Mouse (Mus musculus) gastrocnemius, adult 18-20 months (tissue): ENCODE data around the gene Il7r. TPM values are rescaled to one million over a fixed set of nuclear protein-coding genes. Genes with fewer than 3 reads are reported as not detected.
"Not testable (repeated sequence)": the region's sequence is repeated elsewhere in the genome, so short reads cannot be mapped to it uniquely, and the experiment has no call there.

Experiments used
- DNase-seq: peaks from one replicate; pipeline ENCODE4 v3.0.0; 2021; ENCODE audit warnings: low spot score
- long read RNA-seq, 2 experiments: library from polyadenylated mRNA; stranded (forward); transcript quantifications; one replicate each; pipeline ENCODE4 v2.0.0; 2021
- total RNA-seq, 2 experiments: library from RNA; stranded (reverse); gene quantifications; 2 replicates each; pipeline ENCODE4 v1.2.3; 2021

Il7r gene
- total RNA-seq, result under 1 TPM; 0.55 TPM
- long read RNA-seq, experiment 1, result 0 reads
- long read RNA-seq, experiment 2, result 0 reads

DNA sequence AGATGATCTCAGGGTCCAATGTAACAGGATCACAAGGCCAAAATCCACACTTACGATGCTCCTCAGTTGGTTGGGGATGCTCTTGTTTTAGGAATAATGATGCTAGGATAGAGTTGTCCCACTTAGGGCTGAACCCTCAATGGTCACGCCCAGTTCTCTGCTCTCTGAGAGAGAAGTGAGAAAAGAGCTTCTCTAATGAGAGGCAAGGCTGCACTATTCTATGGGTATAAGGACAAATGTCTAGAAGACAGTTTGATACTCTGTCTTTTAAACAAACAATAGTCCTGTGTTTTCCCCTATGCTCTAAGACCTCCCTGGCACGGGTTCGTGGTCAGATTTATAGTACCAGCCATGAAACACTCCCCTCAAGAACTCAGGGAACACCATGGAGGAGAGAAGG is at the start of gene Il7r:
Gene Il7r, minus strand, starts transcription at position 101 of the 400 bp plus-strand sequence.
- no peak for DNase-seq

DNA sequence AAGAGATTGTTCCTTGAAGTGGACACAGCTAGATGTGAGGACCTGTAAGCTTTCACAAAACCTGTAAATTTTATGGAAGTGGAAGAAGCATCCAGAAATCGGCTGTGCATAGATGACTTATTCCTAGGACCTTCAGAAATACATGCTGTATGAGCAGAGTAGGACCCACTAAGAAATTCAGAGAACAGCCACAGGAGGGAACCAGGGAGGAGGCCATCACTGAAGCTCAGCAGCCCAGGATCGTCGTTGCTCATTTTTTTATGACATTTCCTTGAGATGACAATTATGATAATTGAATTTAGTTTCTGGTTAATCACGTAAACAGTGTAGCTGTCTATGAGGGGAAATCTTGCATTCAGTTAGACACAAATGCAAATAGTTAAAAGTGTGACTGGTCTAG is 47.3 kb upstream of the Il7r start:
- DNase-seq, result no peak

DNA sequence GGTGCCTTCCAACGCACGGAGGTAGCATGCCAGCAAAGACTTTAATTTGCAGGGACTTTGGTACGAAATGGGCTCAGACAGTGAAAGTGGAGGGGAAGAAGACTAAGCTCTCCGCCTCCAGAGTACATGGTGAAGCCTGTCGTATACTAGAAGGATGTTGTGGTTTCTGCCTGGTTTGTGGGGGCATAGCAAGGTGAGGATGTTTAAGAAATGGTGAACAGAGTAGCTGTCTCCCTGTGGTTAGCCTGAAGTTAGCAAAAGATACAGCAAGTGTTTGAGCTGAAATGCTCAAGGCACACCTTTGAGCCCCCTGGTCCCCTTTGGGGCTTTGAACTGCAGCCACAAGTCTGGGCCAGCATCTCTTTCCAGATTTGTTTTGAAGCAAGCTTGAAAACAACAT is 44.8 kb upstream of the Il7r start:
- no peak for DNase-seq

DNA sequence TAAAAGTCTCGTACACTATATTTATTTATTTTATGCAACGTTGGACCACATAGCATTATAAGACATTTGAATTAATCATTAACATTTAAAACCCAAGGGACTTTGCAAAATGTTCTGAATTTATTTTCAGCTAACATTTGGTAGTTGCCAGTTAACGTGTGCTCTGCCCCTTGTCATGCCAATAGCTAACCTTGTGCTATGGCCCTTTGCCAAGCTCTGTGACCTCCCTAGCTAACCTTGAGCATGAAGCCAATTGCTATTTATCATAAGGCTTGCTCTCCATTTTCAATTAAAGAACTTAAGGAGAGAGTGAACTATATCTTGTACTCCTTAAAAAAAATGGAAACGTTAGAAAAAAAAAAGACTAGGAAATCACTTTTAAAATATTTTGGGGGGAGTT is 43.4 kb upstream of the Il7r start:
- DNase-seq, result no peak

DNA sequence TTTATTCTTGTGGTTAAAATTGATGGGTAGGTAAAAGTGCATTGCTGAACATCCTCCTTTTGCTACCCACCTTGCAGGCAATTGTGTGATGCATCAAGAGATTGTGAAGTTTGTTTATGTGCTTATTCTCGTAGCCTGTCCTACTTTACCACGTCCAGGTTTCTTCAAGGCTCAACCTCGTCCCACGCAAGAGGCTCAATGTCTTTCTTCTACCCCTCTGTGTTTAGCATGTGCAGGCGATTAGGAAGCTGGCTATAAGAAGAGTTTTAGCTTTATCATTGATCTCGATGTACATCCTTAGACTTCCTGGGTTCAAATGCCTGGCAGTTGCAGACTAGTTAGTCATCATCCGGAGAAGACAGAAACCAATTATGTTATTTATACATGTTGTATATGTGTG is 42.7 kb upstream of the Il7r start:
- no peak for DNase-seq

DNA sequence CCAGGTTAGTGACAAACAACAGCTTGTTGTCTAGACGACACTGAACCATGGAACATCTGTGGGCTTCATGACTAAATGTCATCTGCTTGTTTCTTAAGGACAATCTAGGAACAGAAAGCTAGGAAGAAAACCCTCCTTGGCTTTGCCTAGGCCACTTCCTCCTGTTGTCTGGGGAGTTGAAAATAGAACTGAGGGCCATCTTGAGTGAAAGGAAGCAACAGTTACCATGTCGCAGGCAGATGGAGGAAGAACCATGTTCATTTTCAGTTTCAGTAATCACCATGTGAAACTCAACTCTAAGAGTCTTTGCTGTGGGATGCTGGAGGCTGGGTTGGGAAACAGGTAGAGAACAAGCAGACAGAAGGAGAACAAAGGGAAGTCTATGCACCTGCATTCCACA is 41.9 kb upstream of the Il7r start:
- no peak for DNase-seq

DNA sequence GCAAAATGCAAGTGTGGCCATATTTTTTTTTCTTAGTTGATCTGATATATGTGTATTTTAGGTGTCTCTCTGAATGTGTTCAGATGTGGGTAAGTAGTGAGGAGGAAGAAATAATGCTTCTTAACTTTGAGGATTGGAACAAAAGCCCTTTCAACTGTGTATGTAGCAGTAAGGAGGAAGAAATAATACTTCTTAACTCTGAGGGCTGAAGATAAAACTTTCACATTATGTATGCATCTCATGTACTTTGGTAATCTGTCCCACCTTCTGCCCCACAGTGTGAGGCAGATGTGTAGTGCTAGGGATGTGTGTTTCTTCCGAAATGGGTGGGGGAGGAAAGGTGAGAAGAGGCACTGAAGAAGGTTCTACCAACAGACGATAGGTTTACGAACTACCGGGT is 37.3 kb upstream of the Il7r start:
- DNase-seq, result no peak

DNA sequence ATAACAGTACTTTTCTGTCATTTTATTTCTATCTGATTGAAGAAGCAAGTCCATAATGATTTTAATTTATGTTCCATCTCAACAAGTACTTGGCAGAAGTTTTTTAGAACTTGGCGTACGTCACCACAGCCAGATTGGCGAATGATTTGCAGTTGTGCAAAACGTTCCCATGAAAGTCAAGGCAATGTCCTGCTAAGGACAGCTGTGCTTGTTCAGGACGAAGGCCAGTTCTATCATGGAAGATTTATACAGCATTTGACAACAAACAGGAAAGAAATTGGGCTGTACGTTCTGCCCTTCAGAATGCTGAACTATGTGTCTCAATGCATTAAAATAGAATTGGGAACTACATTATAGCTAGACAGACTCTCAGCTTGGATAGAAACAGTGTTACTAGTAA is 35.4 kb upstream of the Il7r start:
- DNase-seq, result no peak

DNA sequence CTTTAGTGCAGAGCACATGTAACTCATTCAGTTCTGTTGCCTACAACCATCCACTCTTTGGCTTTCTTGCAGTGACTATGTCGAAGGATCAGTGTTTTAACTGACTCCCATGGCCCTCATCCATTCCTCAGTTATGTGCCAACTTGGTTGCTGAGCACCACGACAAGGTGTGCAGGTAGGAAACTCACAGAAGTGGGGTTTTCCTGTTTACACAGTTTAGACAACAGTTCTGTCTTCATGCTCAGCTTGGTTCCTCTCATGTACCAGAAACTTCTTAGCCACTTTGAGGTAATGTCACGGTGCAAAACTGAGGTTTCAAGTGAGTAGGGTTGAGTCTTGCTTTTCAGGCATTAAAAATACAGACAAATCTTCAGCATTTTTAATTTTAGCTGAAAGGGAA is 34.2 kb upstream of the Il7r start:
- no peak for DNase-seq

DNA sequence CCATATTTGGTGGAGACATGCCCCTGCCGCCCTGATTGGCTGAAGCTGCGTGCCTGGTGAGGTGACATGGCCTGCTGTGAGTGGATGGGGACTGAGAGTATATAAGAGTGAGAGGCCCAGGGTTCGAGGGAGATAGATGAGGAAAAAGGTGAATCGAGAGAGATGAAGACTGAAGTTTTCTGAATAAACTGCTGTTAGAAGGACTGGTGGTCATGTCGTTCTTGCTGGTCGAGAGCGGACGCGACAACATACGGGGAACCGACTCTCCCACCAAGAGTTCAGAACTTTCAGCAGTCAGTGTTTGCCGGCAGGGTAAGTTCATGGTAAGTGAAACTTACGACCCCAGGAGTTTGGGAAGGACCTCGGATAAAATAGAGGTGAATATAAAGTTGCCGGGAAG is 27.3 kb upstream of the Il7r start:
- not testable (repeated sequence) for DNase-seq

DNA sequence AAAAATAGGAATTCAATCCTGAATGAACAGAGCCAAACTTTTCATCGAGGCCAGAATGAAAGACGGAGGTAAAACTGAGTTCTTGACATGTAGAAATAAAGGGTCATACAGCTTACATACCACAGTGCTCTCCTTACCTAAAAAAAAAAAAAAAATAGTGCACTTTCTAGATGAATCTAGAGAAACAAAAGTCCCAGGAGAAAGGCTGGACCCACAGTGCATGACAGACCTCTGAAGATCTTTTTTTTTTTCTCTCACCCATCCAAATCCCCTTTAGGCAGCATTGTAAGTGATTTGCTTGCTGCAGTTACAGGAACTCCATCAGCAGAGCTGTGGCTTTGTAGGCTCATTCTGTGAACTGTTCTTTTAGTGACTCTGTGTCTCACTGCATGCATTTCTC is 19.0 kb upstream of the Il7r start:
- no peak for DNase-seq

DNA sequence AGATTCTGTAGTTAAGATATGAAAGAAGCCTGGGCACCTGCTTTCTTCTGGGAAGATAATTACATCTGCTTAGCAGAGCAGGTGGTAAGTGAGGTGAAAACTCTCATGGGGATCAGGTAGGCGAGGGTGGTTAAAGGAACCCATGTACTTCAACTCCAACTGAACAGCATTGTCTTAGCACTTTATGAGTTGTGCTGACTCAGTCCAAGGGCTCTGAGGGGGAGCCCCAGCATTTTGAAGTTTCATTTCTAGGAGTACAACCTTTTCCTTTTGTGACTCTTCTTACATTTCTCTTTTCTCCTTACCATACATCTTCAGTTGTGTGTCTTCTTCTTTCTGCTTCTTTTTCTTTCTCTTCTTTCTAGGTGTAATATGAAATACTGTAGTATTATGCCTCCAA is 5.2 kb upstream of the Il7r start:
- DNase-seq, result no peak

DNA sequence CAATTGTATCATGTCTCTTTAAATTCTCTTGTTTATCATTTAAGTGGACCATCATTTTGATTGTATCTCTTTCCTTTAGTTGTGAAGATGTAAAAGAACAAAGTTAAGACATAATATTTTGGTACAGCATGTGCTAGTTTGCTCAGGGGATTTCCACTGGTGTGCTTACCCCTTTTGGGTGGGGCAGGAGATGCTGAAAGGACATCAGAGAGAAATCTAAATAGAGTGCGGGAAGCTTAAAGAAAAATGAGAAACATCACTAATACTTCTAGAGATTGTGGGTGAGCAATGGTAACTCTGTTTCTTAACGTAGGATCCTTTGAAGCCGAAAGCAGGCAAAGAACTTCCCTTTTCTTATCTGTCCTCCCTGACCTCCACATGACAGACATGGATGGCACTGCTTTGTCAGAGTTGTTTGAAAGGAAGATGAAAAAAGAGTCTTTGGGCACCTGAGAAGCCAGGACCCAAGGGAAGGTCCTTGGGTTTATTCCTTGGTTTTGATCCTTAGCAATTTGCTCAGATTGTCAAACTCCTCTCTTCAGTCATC is 3.5 kb upstream of the Il7r start:
- no peak for DNase-seq

DNA sequence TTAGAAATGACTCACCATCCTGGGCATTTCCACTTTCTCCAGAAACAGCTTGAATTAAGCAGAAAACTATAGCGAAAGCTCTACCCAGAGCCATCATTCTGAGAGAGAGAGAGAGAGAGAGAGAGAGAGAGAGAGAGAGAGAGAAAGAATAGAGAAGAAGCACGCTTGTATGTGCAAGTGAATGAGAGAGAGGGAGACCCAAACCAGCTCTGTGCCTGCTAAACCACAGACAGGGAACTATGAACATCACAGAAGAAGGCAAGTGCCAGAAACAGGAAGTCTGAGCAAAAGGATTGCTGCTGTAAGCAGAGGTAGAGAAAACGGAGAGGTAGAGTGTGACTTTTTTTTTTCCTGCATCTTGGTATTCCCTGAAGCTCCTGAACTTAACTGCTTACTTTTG is 330 bp downstream of the Il7r start:
- no peak for DNase-seq

DNA sequence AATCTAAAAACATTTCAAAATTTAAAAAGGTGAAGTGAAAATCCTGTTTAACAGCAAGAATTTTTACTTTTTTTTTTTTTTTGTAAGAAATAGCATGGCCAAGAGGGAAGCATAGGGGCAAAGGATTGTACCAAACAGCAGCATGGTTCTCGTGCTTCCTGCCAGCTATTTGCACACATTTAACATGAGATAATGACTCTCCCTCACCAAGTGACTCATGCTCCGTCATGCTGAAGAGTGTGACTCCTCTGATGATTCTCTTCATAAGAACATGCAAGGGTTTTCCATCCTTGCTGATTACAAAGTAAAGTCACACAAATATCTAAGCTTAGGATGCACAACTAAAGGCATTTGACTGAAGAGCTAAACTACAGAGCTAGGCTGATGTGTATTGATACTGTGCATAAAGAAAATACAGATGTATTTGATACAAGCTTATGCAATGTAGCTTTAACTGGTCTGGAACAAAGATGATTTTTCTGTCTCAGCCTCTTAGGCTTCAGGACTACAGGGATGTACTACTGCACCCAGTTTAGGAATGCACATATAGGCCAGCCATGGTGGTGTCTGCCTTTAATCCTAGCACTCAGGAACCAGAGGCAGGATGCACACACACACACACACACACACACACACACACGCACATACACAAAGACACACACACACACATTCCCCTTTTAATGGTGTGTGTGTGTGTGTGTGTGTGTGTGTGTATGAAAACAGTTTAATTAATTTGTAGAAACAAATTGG is 1.6 kb downstream of the Il7r start:
- no peak for DNase-seq

DNA sequence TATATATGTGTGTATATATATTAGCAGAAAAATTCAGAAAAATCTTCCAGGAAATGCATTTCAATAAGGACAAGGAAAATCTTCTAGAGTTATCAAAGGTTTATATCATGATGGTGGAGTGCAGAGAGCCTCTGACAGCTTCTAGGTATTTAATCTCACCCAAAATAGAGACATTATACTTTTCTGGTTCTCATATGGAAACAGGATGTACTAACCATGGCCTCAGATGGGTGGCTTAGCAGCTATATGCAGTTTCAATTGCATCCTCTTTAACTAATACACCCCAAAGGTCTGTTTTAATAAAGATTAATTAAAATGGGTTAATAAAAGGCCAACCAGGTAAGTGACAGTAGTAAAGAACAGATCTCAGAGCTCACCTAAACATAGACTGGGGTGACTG is 3.6 kb downstream of the Il7r start:
- no peak for DNase-seq

DNA sequence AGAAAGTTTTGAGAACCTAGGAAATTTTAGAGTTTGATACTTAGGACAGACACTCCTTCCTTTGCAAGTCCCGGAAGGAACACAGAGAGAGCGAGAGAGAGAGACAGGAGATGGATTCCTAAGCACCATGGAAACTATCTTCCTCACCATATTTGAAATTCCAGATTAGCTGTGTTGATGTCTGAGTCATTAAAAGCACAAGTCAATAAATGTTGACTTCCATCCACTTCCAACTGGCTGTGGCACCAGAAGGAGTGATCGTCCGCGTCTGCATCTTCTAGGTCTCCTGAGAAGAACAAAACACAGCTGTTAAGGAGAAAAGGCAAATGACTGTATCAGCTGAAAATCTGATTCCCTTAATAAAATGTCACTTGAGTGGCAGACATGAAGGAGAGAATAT is 5.1 kb downstream of the Il7r start:
- no peak for DNase-seq

DNA sequence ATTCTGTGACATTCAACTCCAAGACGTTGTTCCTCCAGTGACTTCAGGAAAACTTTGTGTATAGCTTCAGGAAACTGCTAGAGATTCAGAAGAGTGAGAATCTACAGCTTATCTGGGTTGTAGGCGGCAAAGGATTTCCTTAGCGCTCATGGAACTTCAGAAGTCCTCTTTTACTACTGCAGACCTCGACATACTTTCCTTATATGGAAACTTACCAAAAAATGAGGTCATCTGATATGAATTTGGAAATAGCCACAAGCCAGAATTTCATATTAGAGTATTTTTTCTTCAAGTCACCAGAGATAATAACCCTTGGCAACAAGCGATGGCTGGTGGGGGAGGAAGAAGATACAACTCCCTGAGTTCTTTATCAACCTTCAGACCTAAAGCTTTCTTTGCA is 6.0 kb downstream of the Il7r start:
- DNase-seq, result no peak

DNA sequence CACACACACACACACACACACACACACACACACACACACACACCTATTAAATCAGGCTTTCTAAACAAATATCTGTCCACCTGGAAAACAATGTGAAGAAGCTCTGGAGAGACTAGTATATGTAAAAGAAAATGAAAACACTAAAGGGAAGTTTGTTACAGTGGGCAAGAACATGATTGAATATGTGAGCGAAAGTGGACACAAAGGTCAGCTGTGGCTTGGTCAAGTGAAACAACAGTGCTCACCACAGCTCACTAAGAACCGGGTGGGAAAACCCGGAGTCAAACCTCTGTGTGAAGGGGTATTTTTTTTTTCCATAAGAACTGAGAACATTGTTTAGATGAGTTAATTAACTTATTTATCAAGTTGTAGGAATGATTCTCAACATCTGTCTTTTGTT is 6.9 kb downstream of the Il7r start:
- no peak for DNase-seq

DNA sequence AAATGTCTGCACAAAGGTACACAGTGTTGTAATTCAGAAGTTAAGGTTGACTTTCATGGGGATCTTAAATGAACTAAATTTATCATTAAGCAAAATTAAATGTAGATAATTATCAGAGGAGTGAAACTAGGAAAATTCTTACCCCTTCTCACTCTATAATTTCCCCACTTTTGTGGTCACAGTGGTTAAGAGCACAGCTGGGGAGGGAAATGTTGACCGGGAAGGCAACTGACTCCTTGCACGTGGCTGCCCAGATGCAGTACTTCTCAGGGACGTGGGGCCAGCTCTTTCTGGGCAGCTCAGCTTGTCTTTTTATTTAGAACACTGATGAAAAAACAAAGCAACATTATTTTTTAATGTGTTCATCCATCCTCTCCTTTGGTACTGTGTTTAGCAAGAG is 37.9 kb downstream of the Il7r start:
- DNase-seq, result no peak

DNA sequence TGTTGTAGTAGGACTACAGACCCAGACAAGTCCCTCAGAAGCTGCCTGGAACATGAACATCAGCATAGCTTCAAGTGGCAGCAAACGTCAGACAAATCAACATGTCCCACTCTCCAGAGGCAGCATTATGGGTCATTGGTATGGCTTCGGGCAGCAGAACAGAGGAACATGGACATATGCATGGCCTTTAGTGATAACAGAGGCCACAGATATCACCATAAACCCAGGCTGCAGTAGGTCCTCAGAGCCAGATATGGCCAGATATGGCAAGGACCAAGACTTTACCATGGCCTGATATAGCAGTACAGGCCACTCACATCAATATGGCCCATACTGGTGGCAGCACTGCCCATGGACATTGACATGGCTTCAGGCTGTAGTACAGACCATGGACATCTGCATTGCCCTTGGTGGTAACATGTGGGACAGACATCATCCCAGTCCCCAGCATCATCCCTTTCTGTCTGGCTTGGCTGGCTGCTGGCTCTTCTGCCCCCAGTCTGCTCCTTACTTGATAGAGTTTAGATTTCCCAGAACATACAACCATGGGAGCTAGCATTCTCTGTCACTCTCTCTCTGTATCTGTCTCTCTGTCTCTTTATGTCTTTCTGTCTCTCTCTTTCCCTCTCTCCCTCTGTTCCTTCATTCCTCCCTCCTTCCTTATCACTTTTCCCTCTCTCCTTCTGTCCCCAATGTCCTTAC is 40.4 kb downstream of the Il7r start:
- no peak for DNase-seq

DNA sequence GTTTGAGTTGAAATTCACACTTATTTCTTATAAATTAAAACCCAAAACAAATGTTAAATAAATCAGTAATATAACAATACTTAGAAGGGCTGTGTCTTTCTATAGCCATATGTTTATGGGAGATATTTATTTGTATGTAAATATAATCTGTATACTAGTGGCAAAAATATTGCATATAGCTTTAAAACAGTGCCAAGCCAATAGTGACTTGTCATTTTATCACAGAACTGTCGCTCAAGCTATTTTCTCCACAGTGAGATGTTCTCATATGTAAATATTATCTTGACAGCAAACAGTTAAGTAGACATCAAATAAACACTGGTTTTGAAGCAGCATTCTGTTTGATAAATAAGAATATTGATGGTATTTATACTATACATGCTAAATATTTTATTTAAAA is 56.8 kb downstream of the Il7r start:
- DNase-seq, result no peak

DNA sequence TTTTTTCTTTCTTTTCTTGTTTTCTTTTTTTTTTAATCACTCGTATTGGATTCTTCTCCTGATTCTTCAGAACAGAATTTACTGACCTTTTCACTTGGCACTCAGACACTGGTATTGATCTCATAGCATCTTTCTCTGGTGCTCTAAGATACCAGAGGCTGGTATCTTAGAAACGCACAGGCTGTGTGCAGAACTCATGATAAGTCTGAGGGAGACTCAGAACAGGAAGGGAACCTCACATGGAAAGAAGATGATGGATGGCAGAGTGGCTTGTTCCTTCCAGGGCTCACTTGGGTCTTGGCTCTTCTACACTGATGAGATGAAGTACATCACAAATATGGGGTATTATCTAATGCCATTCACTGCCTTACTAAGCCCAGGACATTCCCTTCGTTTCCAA is 57.4 kb downstream of the Il7r start:
- DNase-seq, result no peak
